Mouse (Mus musculus): ENCODE measurements around the gene Nalcn.

GRCm38 (mm10) chr14:123239945-123240344 is 387.0 kb downstream of the Nalcn start:
- TF ChIP-seq CTCF (IDR thresholded peaks at IDR 0.05; ENCODE audit: low read depth, low read length) (no peak), POLR2A (IDR thresholded peaks at IDR 0.05; ENCODE audit: insufficient read depth, low read length) (no peak), EP300 (IDR thresholded peaks at IDR 0.05; ENCODE audit: insufficient read depth, low read depth, low read length) (no peak)
